Mouse (Mus musculus) olfactory bulb, adult 2 months (tissue): ENCODE measurements around the gene Iffo1. TPM values are rescaled to one million over a fixed set of nuclear protein-coding genes. Genes with fewer than 3 reads are reported as not detected.

Experiments
- H3K27ac ChIP-seq: fragments of 200-500 bp; 2 replicates; pipeline ENCODE4 v1.5.1; 2012; ENCODE audit warnings: low read depth, low read length; ENCODE audit not compliant: insufficient read depth
- H3K4me1 ChIP-seq: fragments of 200-500 bp; 2 replicates; pipeline ENCODE4 v1.6.1; 2012; ENCODE audit warnings: low read length; ENCODE audit not compliant: control insufficient read depth, insufficient read depth
- H3K4me3 ChIP-seq: fragments of 200-500 bp; 2 replicates; pipeline ENCODE4 v1.5.1; 2012; ENCODE audit warnings: mild to moderate bottlenecking, low read depth, low read length, moderate library complexity; ENCODE audit not compliant: insufficient read depth
- CTCF ChIP-seq: fragments of 200-500 bp; IDR thresholded peaks from 2 replicates; pipeline ENCODE4 v1.5.1; 2012; ENCODE audit warnings: low read depth, mild to moderate bottlenecking, low read length, moderate library complexity; ENCODE audit not compliant: insufficient read depth
- POLR2A ChIP-seq: fragments of 200-500 bp; IDR thresholded peaks from 2 replicates; pipeline ENCODE4 v1.6.1; 2012; ENCODE audit warnings: mild to moderate bottlenecking, low read depth, low read length, moderate library complexity; ENCODE audit not compliant: insufficient read depth
- WGBS: fragments of 180-500 bp; shearing (Covaris S2); methylation state at CpG from one replicate; pipeline ENCODE4 v1.1.7; 2018; 5-methylcytosine and 5-hydroxymethylcytosine counted together
- polyA plus RNA-seq: library from polyadenylated mRNA; stranded (reverse); fragments of >200 nt; gene quantifications from 2 replicates; pipeline ENCODE4 v1.2.4, GENCODE M21; 2012; ENCODE audit warnings: low replicate concordance; ENCODE audit not compliant: missing spikeins, insufficient read depth, insufficient read length

The Iffo1 gene
- polyA plus RNA-seq, 1 experiment: not detected

- WGBS: 82% methylated on average over 9 of the region's 9 CpGs
- TF ChIP-seq POLR2A (no peak), CTCF (no peak)
- H3K4me1 ChIP-seq: peaks cover 24% of the 10 kb centered on the region
- H3K27ac ChIP-seq: no peak overlapping the region
- no peak overlapping the region for H3K4me3 ChIP-seq
These were observed 43.6 kb upstream of the Iffo1 start for GRCm38 (mm10) chr6:125101444-125101843.

GRCm38 (mm10) chr6:125104223-125104622 is 40.8 kb upstream of the Iffo1 start:
- TF ChIP-seq CTCF (no peak), POLR2A (no peak)
- Histone ChIP-seq H3K4me3 (no peak overlapping the region), H3K27ac (no peak overlapping the region), H3K4me1 (peaks cover 16% of the 10 kb centered on the region)
- 88% methylated on average over 4 of the region's 4 CpGs for WGBS

- TF ChIP-seq CTCF (no peak), POLR2A (no peak)
- Histone ChIP-seq H3K4me1 (no peaks in the 10 kb centered on the region), H3K4me3 (no peak overlapping the region), H3K27ac (no peak overlapping the region)
- 90% methylated on average over 2 of the region's 2 CpGs for WGBS
These were observed 37.3 kb upstream of the Iffo1 start for GRCm38 (mm10) chr6:125107705-125108104.

GRCm38 (mm10) chr6:125109371-125109770 is 35.7 kb upstream of the Iffo1 start:
- H3K27ac ChIP-seq: no peak overlapping the region
- no peak for TF ChIP-seq POLR2A
- no peak for TF ChIP-seq CTCF
- WGBS: 89% methylated on average over 14 of the region's 14 CpGs

GRCm38 (mm10) chr6:125110927-125111326 is 34.1 kb upstream of the Iffo1 start:
- H3K4me3 ChIP-seq: no peak overlapping the region
- H3K4me1 ChIP-seq: no peaks in the 10 kb centered on the region
- no peak for TF ChIP-seq CTCF
- no peak for TF ChIP-seq POLR2A
- WGBS: 81% methylated on average over 7 of the region's 7 CpGs
- no peak overlapping the region for H3K27ac ChIP-seq

More at GRCm38 (mm10) chr6:125109371-125109770, 35.7 kb upstream of the Iffo1 start:
- Histone ChIP-seq H3K4me1 (no peaks in the 10 kb centered on the region), H3K4me3 (no peak overlapping the region)

GRCm38 (mm10) chr6:125112553-125112952 is 32.5 kb upstream of the Iffo1 start:
- 95% methylated on average over 11 of the region's 11 CpGs for WGBS
- Histone ChIP-seq H3K27ac (no peak overlapping the region), H3K4me3 (no peak overlapping the region), H3K4me1 (no peaks in the 10 kb centered on the region)
- no peak for TF ChIP-seq POLR2A
- no peak for TF ChIP-seq CTCF

GRCm38 (mm10) chr6:125119387-125119786 is 25.7 kb upstream of the Iffo1 start:
- H3K27ac ChIP-seq: no peak overlapping the region
- 82% methylated on average over 8 of the region's 8 CpGs for WGBS
- no peaks in the 10 kb centered on the region for H3K4me1 ChIP-seq
- TF ChIP-seq CTCF (no peak), POLR2A (no peak)
- H3K4me3 ChIP-seq: no peak overlapping the region

GRCm38 (mm10) chr6:125128724-125129123 is 16.3 kb upstream of the Iffo1 start:
- Histone ChIP-seq H3K4me3 (no peak overlapping the region), H3K27ac (no peak overlapping the region), H3K4me1 (0 out of 2 replicates have a peak, but pooled peaks cover 4% of the 10 kb centered on the region)
- 88% methylated on average over 12 of the region's 12 CpGs for WGBS
- TF ChIP-seq CTCF: no peak

- Histone ChIP-seq H3K4me1 (0 out of 2 replicates have a peak, but pooled peaks cover 4% of the 10 kb centered on the region), H3K4me3 (no peak overlapping the region), H3K27ac (no peak overlapping the region)
- 84% methylated on average over 20 of the region's 20 CpGs for WGBS
- no peak for TF ChIP-seq POLR2A
- no peak for TF ChIP-seq CTCF
These were observed 15.2 kb upstream of the Iffo1 start for GRCm38 (mm10) chr6:125129710-125130402.
